Mouse (Mus musculus) bone marrow macrophage, adult 2 months (primary cell): Measurements from ENCODE around the gene Ppp6r2. TPM values are rescaled to one million over a fixed set of nuclear protein-coding genes. Genes with fewer than 3 reads are reported as not detected.

Source experiments
- H3K27ac ChIP-seq: 2 replicates; pipeline ENCODE4 v1.5.1; 2012; ENCODE audit warnings: low read depth, low read length; ENCODE audit not compliant: insufficient read depth
- H3K4me1 ChIP-seq: 2 replicates; pipeline ENCODE4 v1.6.1; 2012; ENCODE audit warnings: low read length; ENCODE audit not compliant: control insufficient read depth, insufficient read depth
- H3K4me3 ChIP-seq: 2 replicates; pipeline ENCODE4 v1.5.1; 2012; ENCODE audit warnings: mild to moderate bottlenecking, low read length, moderate library complexity; ENCODE audit not compliant: insufficient read depth
- CTCF ChIP-seq: IDR thresholded peaks from 2 replicates; pipeline ENCODE4 v1.5.1; 2012; ENCODE audit warnings: low read depth, mild to moderate bottlenecking, low read length, moderate library complexity
- POLR2A ChIP-seq: IDR thresholded peaks from 2 replicates; pipeline ENCODE4 v1.6.1; 2012; ENCODE audit warnings: mild to moderate bottlenecking, low read depth, low read length, borderline replicate concordance
- polyA plus RNA-seq: library from polyadenylated mRNA; stranded (reverse); fragments of >200 nt; gene quantifications from 2 replicates; pipeline ENCODE4 v1.2.4, GENCODE M21; 2012; ENCODE audit not compliant: missing spikeins, insufficient read depth, insufficient read length

Ppp6r2 gene
- polyA plus RNA-seq, 1 experiment, result 31.6 TPM

DNA sequence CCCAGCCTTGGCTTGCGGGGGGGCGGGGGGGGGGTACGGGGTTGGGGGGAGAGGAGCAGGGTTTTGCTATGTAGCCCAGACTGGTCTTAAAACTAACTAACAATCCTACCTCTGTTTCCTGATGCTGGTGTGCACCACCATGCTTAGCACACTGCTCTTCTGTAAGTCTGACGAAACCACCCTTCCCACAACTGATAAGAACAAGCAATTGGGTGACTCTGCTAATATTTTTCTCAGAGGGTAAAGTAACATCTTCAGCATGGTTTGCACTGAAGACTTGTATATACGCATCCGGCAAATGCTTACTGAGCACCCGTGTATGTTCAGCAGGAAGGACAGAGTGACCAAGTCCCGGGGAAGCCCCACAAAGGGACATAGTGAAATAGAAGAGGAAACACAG lies 109.9 kb downstream of the Ppp6r2 start:
- H3K4me3 ChIP-seq, result no peak overlapping the region
- no peak for TF ChIP-seq POLR2A
- no peak for TF ChIP-seq CTCF
- no peaks in the 10 kb centered on the region for H3K4me1 ChIP-seq
- H3K27ac ChIP-seq, result no peak overlapping the region

DNA sequence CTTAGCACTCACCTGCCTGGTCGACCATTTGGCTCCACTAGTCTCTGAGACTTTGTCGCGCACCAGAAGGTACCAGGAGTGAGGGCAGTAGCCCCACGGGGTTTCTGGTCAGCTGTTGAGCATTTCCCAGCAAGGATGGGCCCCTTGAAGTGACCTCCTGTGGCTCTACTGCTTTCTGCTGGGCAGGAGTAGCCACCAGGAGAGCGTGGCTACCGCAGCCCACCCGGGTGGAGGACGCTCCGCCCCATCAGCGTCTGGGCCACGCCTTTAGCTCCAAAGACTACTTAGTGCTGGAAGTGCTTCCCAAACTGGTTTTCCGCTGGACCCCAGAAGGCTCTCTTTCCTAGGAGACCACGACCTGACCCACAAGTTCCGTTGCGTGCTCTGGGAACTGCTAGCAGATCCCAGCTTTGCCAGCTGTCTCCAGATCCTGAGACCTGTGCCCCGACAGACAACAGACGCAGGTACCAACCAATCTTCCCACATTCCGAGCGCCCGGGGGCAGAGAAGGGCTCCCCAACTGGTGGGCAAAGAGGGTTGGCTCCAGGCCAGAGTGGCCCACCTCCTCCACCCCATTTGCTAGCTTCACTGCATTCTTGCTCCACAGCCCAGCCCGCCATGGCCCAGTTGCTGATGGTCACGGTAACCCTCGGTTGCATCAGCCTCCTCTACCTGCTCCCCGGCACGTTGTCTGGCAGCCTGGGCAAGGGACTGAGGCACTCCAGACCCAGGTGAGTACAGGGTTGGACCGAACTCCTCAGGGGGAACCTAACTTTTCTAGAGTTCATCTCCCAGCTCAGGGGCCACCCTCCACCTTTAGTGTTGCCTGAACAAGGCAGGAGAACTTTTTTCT lies 111.5 kb downstream of the Ppp6r2 start, which contains the start of gene Adm2:
Gene Adm2, plus strand, starts transcription at position 51 of the 853 bp plus-strand sequence.
- Histone ChIP-seq H3K4me3 (no peak within 1 kb of the TSS), H3K27ac (no peak within 1 kb of the TSS), H3K4me1 (no peaks in the 10 kb centered on the region)
- TF ChIP-seq POLR2A, result no peak
- no peak for TF ChIP-seq CTCF

DNA sequence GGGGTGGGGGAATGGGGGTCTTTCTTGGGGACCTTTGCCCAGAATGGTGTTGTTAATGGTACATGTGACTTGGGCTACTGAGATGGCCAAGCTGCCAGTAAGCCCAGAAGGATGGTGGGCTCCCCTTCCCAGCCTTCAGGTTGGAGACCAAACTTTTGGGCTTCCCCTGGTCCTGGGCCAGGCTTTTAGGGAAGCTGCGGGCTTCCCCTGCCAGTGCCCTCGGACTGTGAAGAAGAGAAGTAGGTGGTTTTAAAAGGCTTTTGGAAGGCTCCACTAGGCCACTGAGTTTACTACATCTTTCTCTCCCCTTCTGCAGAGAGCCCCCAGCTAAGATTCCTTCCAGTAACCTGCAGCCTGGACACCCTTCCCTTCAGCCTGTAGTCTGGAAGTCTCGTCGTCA lies 112.3 kb downstream of the Ppp6r2 start:
- TF ChIP-seq CTCF, result no peak
- TF ChIP-seq POLR2A, result no peak
- Histone ChIP-seq H3K27ac (no peak overlapping the region), H3K4me1 (no peaks in the 10 kb centered on the region), H3K4me3 (no peak overlapping the region)

- TF ChIP-seq POLR2A (no peak), CTCF (no peak)
- Histone ChIP-seq H3K4me3 (no peak overlapping the region), H3K4me1 (no peaks in the 10 kb centered on the region), H3K27ac (no peak overlapping the region)
These were observed 115.1 kb downstream of the Ppp6r2 start for GRCm38 (mm10) chr15:89326441-89326840.

DNA sequence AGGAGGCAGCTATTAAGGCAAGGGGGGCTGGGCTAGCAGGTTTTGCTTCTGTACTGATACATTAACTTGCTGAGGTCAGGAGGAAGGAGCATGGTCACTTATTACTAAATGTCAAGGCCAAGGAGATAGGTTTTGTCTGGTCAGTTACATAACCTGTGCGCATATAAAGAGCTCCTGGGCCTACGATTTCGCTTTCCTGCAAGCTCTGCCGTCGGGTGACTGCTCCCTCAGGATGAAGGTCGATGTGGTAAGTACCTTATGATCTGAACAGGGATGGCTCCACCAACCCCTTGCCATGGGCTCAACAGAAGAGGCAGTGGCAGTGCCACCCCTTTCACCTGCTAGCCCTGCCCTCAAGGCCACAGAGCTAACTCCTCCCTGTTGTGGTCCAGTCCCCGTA lies 122.9 kb downstream of the Ppp6r2 start, which contains the start of gene Miox:
Gene Miox, plus strand, starts transcription at position 128 of the 400 bp plus-strand sequence.
- H3K4me1 ChIP-seq, result no peaks in the 10 kb centered on the region
- H3K4me3 ChIP-seq, result no peak within 1 kb of the TSS
- no peak for TF ChIP-seq POLR2A
- no peak for TF ChIP-seq CTCF
- no peak within 1 kb of the TSS for H3K27ac ChIP-seq

DNA sequence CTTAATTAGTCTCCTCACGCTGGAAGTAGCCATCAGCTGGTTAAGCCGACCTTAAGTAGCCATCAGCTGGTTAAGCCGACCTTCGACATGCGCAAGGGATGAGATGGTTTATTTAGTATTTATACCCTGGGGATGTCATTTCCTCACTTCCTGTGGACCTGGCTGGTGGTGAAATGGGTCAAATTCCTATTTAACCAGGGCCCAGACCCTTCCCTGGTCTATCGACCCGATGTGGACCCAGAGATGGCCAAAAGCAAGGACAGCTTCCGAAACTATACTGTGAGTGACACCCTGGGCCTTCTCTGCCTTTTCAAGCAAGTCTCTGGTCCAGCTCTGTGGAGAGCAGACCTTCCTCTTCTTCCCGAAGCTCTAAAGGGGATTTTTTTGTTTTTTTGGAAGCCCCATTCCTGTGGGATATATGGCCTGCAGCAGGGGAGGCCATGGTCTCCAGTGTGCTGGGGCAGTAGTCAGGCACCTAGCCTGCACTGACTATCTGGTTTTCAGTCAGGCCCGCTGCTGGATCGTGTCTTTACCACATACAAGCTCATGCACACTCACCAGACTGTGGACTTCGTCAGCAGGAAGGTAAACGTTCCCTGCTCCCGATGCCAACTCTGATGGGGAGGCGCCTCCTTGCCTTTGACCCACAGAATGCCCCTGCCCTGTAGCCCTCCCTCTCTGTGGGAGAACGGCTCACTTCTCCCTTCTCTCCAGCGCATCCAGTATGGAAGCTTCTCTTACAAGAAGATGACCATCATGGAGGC lies 123.6 kb downstream of the Ppp6r2 start:
- H3K4me1 ChIP-seq, result peaks cover 5% of the 10 kb centered on the region
- H3K27ac ChIP-seq, result no peak overlapping the region
- no peak for TF ChIP-seq CTCF
- H3K4me3 ChIP-seq, result no peak overlapping the region

- Histone ChIP-seq H3K4me3 (no peak overlapping the region), H3K4me1 (peaks cover 11% of the 10 kb centered on the region), H3K27ac (no peak overlapping the region)
- TF ChIP-seq CTCF, result no peak
- no peak for TF ChIP-seq POLR2A
These were observed 125.1 kb downstream of the Ppp6r2 start for GRCm38 (mm10) chr15:89336422-89336821.

Other genes starting within 250 kb of the Ppp6r2 start
- gene Mlc1, start 232.5 kb upstream of the Ppp6r2 start, polyA plus RNA-seq, result not detected in 2 replicates
- not detected in 2 replicates for gene Mov10l1, start 228.6 kb upstream of the Ppp6r2 start, polyA plus RNA-seq
- gene Panx2, start 151.8 kb upstream of the Ppp6r2 start, polyA plus RNA-seq, result not detected in 2 replicates
- 27.8 and 33.0 TPM in 2 replicates for gene Trabd, start 136.4 kb upstream of the Ppp6r2 start, polyA plus RNA-seq
- gene Selenoo, start 122.5 kb upstream of the Ppp6r2 start, polyA plus RNA-seq, result 20.7 and 22.9 TPM in 2 replicates
- 10.4 and 15.4 TPM in 2 replicates for gene Tubgcp6, start 88.4 kb upstream of the Ppp6r2 start, polyA plus RNA-seq
- gene Hdac10, start 82.9 kb upstream of the Ppp6r2 start, polyA plus RNA-seq, result 13.3 and 16.3 TPM in 2 replicates
- not detected in 2 replicates for gene Mapk12, start 70.8 kb upstream of the Ppp6r2 start, polyA plus RNA-seq
- gene Mapk11, start 61.9 kb upstream of the Ppp6r2 start, polyA plus RNA-seq, result 2.2 and 2.7 TPM in 2 replicates
- gene Plxnb2, start 30.8 kb upstream of the Ppp6r2 start, polyA plus RNA-seq, result 432 and 457 TPM in 2 replicates
- gene Dennd6b, start 15.1 kb upstream of the Ppp6r2 start, polyA plus RNA-seq, result 3.4 and 3.8 TPM in 2 replicates
- 71.1 and 79.8 TPM in 2 replicates for gene Sbf1, start 103.8 kb downstream of the Ppp6r2 start, polyA plus RNA-seq
- not detected in 2 replicates for gene Adm2, start 111.2 kb downstream of the Ppp6r2 start, polyA plus RNA-seq
- gene Miox, start 122.8 kb downstream of the Ppp6r2 start, polyA plus RNA-seq, result not detected in 2 replicates
- gene Lmf2, start 144.1 kb downstream of the Ppp6r2 start, polyA plus RNA-seq, result 48.1 and 48.9 TPM in 2 replicates
- gene Ncaph2, start 144.2 kb downstream of the Ppp6r2 start, polyA plus RNA-seq, result 140 and 142 TPM in 2 replicates
- 12.5 and 15.3 TPM in 2 replicates for gene Sco2, start 162.3 kb downstream of the Ppp6r2 start, polyA plus RNA-seq
- 0.28 TPM in 1 of 2 replicates, not detected in the other for gene Tymp, start 165.5 kb downstream of the Ppp6r2 start, polyA plus RNA-seq
- gene Odf3b, start 167.7 kb downstream of the Ppp6r2 start, polyA plus RNA-seq, result not detected in 2 replicates
- not detected in 2 replicates for gene Klhdc7b, start 173.4 kb downstream of the Ppp6r2 start, polyA plus RNA-seq
- not detected in 2 replicates for gene Syce3, start 198.9 kb downstream of the Ppp6r2 start, polyA plus RNA-seq
- gene Cpt1b, start 214.3 kb downstream of the Ppp6r2 start, polyA plus RNA-seq, result 2.0 TPM in 1 of 2 replicates, not detected in the other
- gene C730034F03Rik, start 218.0 kb downstream of the Ppp6r2 start, polyA plus RNA-seq, result 0.72 and 1.1 TPM in 2 replicates
- gene Gm44502, start 218.1 kb downstream of the Ppp6r2 start, polyA plus RNA-seq, result 0.94 and 1.1 TPM in 2 replicates
- gene Chkb, start 218.4 kb downstream of the Ppp6r2 start, polyA plus RNA-seq, result 115 and 138 TPM in 2 replicates
- not detected in 2 replicates for gene Mapk8ip2, start 242.4 kb downstream of the Ppp6r2 start, polyA plus RNA-seq